In the genomic region with DNA sequence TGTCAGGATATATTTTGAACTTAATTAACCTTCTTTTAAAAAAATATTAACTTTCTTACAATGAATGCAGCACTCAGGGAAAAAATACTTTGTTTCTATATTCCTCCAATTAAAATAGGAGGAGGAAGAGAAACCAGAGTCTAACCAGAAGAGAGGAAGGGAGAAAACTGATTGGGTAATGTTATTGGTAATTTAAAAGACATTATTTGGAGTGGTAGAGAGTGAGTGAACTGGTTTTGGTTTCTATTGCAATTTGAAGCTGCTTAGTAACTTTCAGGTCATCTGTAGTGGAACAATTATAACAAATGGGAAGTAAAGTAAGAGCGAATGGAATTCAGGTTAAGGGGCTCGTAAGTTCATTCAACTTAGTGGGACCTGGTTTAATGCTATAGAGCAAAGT, we compare ENCODE assay signal across 16 mouse cellular contexts.
"Had no signal": no experiment of that assay in that cellular context is flagged by ENCODE, and none has a peak within 500 bp of the region (broad histone marks: within the 10 kb centered on the region; RNA-seq: fewer than 3 reads in every experiment).

No protein-coding gene starts in this region.

- H3K27me3 ChIP-seq: liver, embryonic 15.5 days; midbrain, embryonic 12.5 days; neural tube, embryonic 12.5 days had no signal

- H3K4me3 ChIP-seq: liver, embryonic 15.5 days; midbrain, embryonic 10.5 days; midbrain, embryonic 12.5 days; neural tube, embryonic 12.5 days had no signal

- DNase-seq: liver, postnatal 0 days; lung, embryonic 14.5 days; lung, postnatal 10 days; lung, postnatal 4 days; midbrain, embryonic 14.5 days; right cerebral cortex, postnatal 25 days; right cerebral cortex, postnatal 4 days; spleen, adult 18-20 months; thymus, adult 18-20 months; thymus, postnatal 14 days; thymus, postnatal 36 days had no signal

- H3K27ac ChIP-seq: liver, embryonic 15.5 days; midbrain, embryonic 10.5 days; midbrain, embryonic 12.5 days; neural tube, embryonic 12.5 days had no signal

- H3K4me1 ChIP-seq: liver, embryonic 15.5 days; midbrain, embryonic 10.5 days; midbrain, embryonic 12.5 days; neural tube, embryonic 12.5 days had no signal

- H3K9ac ChIP-seq: liver, embryonic 15.5 days; liver, postnatal 0 days; lung, embryonic 14.5 days; midbrain, embryonic 12.5 days; neural tube, embryonic 12.5 days had no signal

- H3K36me3 ChIP-seq: liver, embryonic 15.5 days; midbrain, embryonic 10.5 days; midbrain, embryonic 12.5 days; neural tube, embryonic 12.5 days had no signal

- ATAC-seq: liver, postnatal 0 days; midbrain, embryonic 16.5 days had no signal
